Mouse (Mus musculus) E14TG2a.4 (cell line): ENCODE results near the gene Adprh.

Experiments used
- CTCF ChIP-seq: conservative IDR thresholded peaks from 2 replicates; pipeline ENCODE4 v1.5.1; 2014; ENCODE audit warnings: low read length
- NANOG ChIP-seq: IDR thresholded peaks from 2 replicates; pipeline ENCODE4 v1.6.1; 2014; ENCODE audit warnings: borderline replicate concordance, low read length, mixed read lengths
- POU5F1 ChIP-seq: IDR thresholded peaks from 2 replicates; pipeline ENCODE4 v1.6.1; 2014; ENCODE audit warnings: low read length, borderline replicate concordance

GRCm38 (mm10) chr16:38493890-38494289 lies 41.4 kb upstream of the Adprh start:
- TF ChIP-seq CTCF (no peak), NANOG (no peak), POU5F1 (no peak)
